In the genomic region with DNA sequence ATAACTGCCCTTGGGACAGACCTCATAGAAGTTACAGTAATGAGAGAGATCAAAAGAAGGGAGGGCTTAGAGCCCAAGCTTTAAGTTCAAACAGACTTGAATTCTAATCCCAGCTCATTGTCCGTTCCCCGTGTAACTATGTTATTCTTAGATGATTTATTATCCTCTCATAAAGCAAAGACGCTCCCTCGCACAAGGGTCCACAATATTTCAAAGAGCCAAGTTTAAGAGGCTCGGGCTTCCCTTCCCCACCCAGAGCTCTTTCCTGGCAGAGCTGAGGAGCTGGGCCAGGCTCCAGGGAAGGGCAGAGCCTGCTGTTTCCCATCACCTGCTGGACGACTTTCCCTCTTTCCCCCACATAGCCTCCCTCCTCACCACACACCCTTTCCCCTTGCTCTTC, we compare ENCODE assay signal across 10 mouse cellular contexts. TPM values are rescaled to one million over a fixed set of nuclear protein-coding genes. Genes with fewer than 3 reads are reported as not detected.
DNase-seq lines count a peak whose midpoint lies in the region; ATAC-seq lines count a peak whose summit lies in the region.
"Had no signal": no experiment of that assay in that cellular context is flagged by ENCODE, and none has a peak within 500 bp of the region (broad histone marks: within the 10 kb centered on the region; RNA-seq: fewer than 3 reads in every experiment).

No protein-coding gene starts in this region.

- peak; percentile 70 for DNase-seq in left cerebral cortex, postnatal 4 days
- no peak for DNase-seq in left cerebral cortex, adult 18-20 months (ENCODE audit: low spot score in 2 of 2)
- peak; percentile 40 to 49 for DNase-seq in kidney, postnatal 36 days
- DNase-seq in layer of hippocampus, postnatal 10 days (ENCODE audit: low spot score in 2 of 2): no peak
- DNase-seq in T-cell, adult 2 months (ENCODE audit: low spot score): no peak
- DNase-seq in yolk sac, embryonic 10.5 days (ENCODE audit: low spot score): no peak

- peaks cover 25% of the 10 kb centered on the region for H3K4me1 ChIP-seq in heart, embryonic 13.5 days
- H3K4me1 ChIP-seq in stomach, embryonic 16.5 days (ENCODE audit: control insufficient read depth, insufficient read depth, low read length): peaks cover 15% of the 10 kb centered on the region

- H3K4me2 ChIP-seq in heart, embryonic 13.5 days: no peak overlapping the region
- H3K4me2 ChIP-seq in stomach, embryonic 16.5 days (ENCODE audit: low read depth, low read length): peak overlapping the region; percentile 34

- H3K9ac ChIP-seq in heart, embryonic 13.5 days: no peak overlapping the region
- H3K9ac ChIP-seq in stomach, embryonic 16.5 days (ENCODE audit: low read length): no peak overlapping the region

- H3K4me3 ChIP-seq in heart, embryonic 13.5 days: no peak overlapping the region
- H3K4me3 ChIP-seq in stomach, embryonic 16.5 days (replicated peaks; ENCODE audit: low read length): no peak overlapping the region; the same call in 1 of the 2 replicates

- no peaks in the 10 kb centered on the region for H3K27me3 ChIP-seq in heart, embryonic 13.5 days (replicated peaks)
- no peaks in the 10 kb centered on the region for H3K27me3 ChIP-seq in stomach, embryonic 16.5 days (ENCODE audit: control insufficient read depth, insufficient read depth, low read length)

- no peak for ATAC-seq in heart, embryonic 13.5 days (ENCODE audit: extremely low read depth, insufficient number of reproducible peaks, low FRiP score, low TSS enrichment)
- peak; percentile 88 for ATAC-seq in stomach, embryonic 16.5 days (ENCODE audit: insufficient read depth, low FRiP score)
- ATAC-seq: Patski had no signal

- no peaks in the 10 kb centered on the region for H3K36me3 ChIP-seq in heart, embryonic 13.5 days
- no peaks in the 10 kb centered on the region for H3K36me3 ChIP-seq in stomach, embryonic 16.5 days (ENCODE audit: control insufficient read depth, insufficient read depth, low read length)

- WGBS in heart, embryonic 13.5 days: 56% methylated on average over 6 of the region's 6 CpGs
- 12% methylated on average over 6 of the region's 6 CpGs for WGBS in stomach, embryonic 16.5 days

- H3K9me3 ChIP-seq in heart, embryonic 13.5 days: no peaks in the 10 kb centered on the region
- H3K9me3 ChIP-seq in stomach, embryonic 16.5 days (replicated peaks; ENCODE audit: control insufficient read depth, low read length): no peaks in the 10 kb centered on the region

- intact Hi-C loops in left cerebral cortex, postnatal 4 days (cut with DNase I): no loop called here

- H3K27ac ChIP-seq in heart, embryonic 13.5 days (replicated peaks): peak overlapping the region; percentile 24
- peak overlapping the region; percentile 81 for H3K27ac ChIP-seq in stomach, embryonic 16.5 days (ENCODE audit: low read length)

RNA-seq across cellular contexts. Expression of gene Rhoj, which starts 44.3 kb away (rescaled TPM):
- total RNA-seq in left cerebral cortex, postnatal 4 days (2021): 1 to 10 TPM; 7.4 to 8.4 TPM
- total RNA-seq in left cerebral cortex, adult 18-20 months (2021): 1 to 10 TPM; 3.3 to 3.7 TPM
- 41.5 and 43.0 TPM in 2 replicates for polyA plus RNA-seq in heart, embryonic 13.5 days (2015; fragmentation: Nextera tagmentation; extraction: Ambion mirVana)
- polyA plus RNA-seq in stomach, embryonic 16.5 days (2015; fragmentation: Nextera tagmentation; extraction: Ambion mirVana): 68.1 and 72.7 TPM in 2 replicates
- total RNA-seq in layer of hippocampus, postnatal 10 days (2021): 1 to 10 TPM; 6.6 to 9.7 TPM
- total RNA-seq: megakaryocyte-erythroid progenitor cell, adult 5-6 weeks had no signal

Comparison
In these comparisons a context has a peak if more than half of its experiments do, and no peak if none do; other contexts are left out.
1. DNase-seq: peak in left cerebral cortex, postnatal 4 days (single experiment) and kidney, postnatal 36 days (2 of 2); none in left cerebral cortex, adult 18-20 months (0 of 2), layer of hippocampus, postnatal 10 days (0 of 2), T-cell, adult 2 months (single experiment) and yolk sac, embryonic 10.5 days (single experiment).